Mouse (Mus musculus) myocyte (in vitro differentiated cells): ENCODE results near the gene Ago4.

Experiments
- E2F4 ChIP-seq: IDR thresholded peaks from one replicate; pipeline ENCODE4 v1.6.1; 2011; ENCODE audit warnings: mild to moderate bottlenecking, control low read depth, moderate library complexity; ENCODE audit not compliant: insufficient read depth
- MAX ChIP-seq: IDR thresholded peaks from one replicate; pipeline ENCODE4 v1.6.1; 2011; ENCODE audit warnings: low read depth, mild to moderate bottlenecking, control low read depth
- MYOD1 ChIP-seq, 3 experiments: IDR thresholded peaks; one replicate each; pipeline ENCODE4 v1.6.1; 2011; ENCODE audit warnings: control low read depth in 2 of 3, low read depth in 2 of 3, mild to moderate bottlenecking in 2 of 3, moderate library complexity in 1 of 3; ENCODE audit not compliant: insufficient read length in 2 of 3, control insufficient read depth in 1 of 3
- MYOG ChIP-seq, 3 experiments: IDR thresholded peaks; one replicate each; pipeline ENCODE4 v1.6.1; 2011; ENCODE audit warnings: control low read depth in 2 of 3, low read depth in 2 of 3, mild to moderate bottlenecking in 2 of 3; ENCODE audit not compliant: insufficient read length in 2 of 3, control insufficient read depth in 1 of 3, insufficient read depth in 1 of 3
- POLR2A ChIP-seq: IDR thresholded peaks from one replicate; pipeline ENCODE4 v1.6.1; 2011; ENCODE audit warnings: low read depth, mild to moderate bottlenecking, control low read depth, moderate library complexity; ENCODE audit not compliant: insufficient read length
- TCF12 ChIP-seq: IDR thresholded peaks from one replicate; pipeline ENCODE4 v1.6.1; 2011; ENCODE audit warnings: mild to moderate bottlenecking, control low read depth; ENCODE audit not compliant: poor library complexity, insufficient read depth, severe bottlenecking

GRCm38 (mm10) chr4:126553685-126554084 lies 20.4 kb upstream of the Ago4 start:
- TF ChIP-seq E2F4 = no peak
- TF ChIP-seq TCF12 = no peak
- TF ChIP-seq POLR2A = no peak
- no peak for TF ChIP-seq MAX
- TF ChIP-seq MYOG (IDR thresholded peaks at IDR 0.05; ENCODE audit: control insufficient read depth in 1 of 3, insufficient read depth in 1 of 3, insufficient read length in 2 of 3, low read depth in 2 of 3) = no peak
- no peak for TF ChIP-seq MYOD1 (IDR thresholded peaks at IDR 0.05; ENCODE audit: control insufficient read depth in 1 of 3, insufficient read length in 2 of 3, low read depth in 2 of 3)
